Mouse (Mus musculus): ENCODE results near the gene Slc12a4. TPM values are rescaled to one million over a fixed set of nuclear protein-coding genes. Genes with fewer than 3 reads are reported as not detected.
A peak's percentile ranks its signal among the peaks of the same experiment; 100 is the strongest.

The Slc12a4 gene
- total RNA-seq, 1 experiment from 2014 or later = 8.1 TPM

GRCm38 (mm10) chr8:105979325-105979724 is 13.4 kb upstream of the Slc12a4 start, which contains the start of gene Dpep3:
Dpep3 (minus strand) TSS chr8:105979429.
- no peak for ATAC-seq (replicated peaks; ENCODE audit: insufficient number of reproducible peaks, low FRiP score, low TSS enrichment, poor library complexity, severe bottlenecking)

GRCm38 (mm10) chr8:105975363-105975762 is 9.5 kb upstream of the Slc12a4 start:
- no peak for ATAC-seq (replicated peaks; ENCODE audit: insufficient number of reproducible peaks, low FRiP score, low TSS enrichment, poor library complexity, severe bottlenecking)

- no peak for ATAC-seq (replicated peaks; ENCODE audit: insufficient number of reproducible peaks, low FRiP score, low TSS enrichment, poor library complexity, severe bottlenecking)
These were observed 5.3 kb upstream of the Slc12a4 start for GRCm38 (mm10) chr8:105971019-105971720.

GRCm38 (mm10) chr8:105969367-105969766 is 3.5 kb upstream of the Slc12a4 start:
- no peak for ATAC-seq (replicated peaks; ENCODE audit: insufficient number of reproducible peaks, low FRiP score, low TSS enrichment, poor library complexity, severe bottlenecking)

GRCm38 (mm10) chr8:105966692-105967311 is 905 bp upstream of the Slc12a4 start:
- no peak for ATAC-seq (replicated peaks; ENCODE audit: insufficient number of reproducible peaks, low FRiP score, low TSS enrichment, poor library complexity, severe bottlenecking)

GRCm38 (mm10) chr8:105965266-105965904 is 512 bp downstream of the Slc12a4 start:
- ATAC-seq (replicated peaks; ENCODE audit: insufficient number of reproducible peaks, low FRiP score, low TSS enrichment, poor library complexity, severe bottlenecking) = peak; percentile 28

- ATAC-seq (replicated peaks; ENCODE audit: insufficient number of reproducible peaks, low FRiP score, low TSS enrichment, poor library complexity, severe bottlenecking) = no peak
These were observed 1.2 kb downstream of the Slc12a4 start for GRCm38 (mm10) chr8:105964506-105965265.

- ATAC-seq (replicated peaks; ENCODE audit: insufficient number of reproducible peaks, low FRiP score, low TSS enrichment, poor library complexity, severe bottlenecking) = no peak
These were observed 4.4 kb downstream of the Slc12a4 start for GRCm38 (mm10) chr8:105961536-105961935.

- no peak for ATAC-seq (replicated peaks; ENCODE audit: insufficient number of reproducible peaks, low FRiP score, low TSS enrichment, poor library complexity, severe bottlenecking)
These were observed 4.8 kb downstream of the Slc12a4 start for GRCm38 (mm10) chr8:105961101-105961500.

GRCm38 (mm10) chr8:105959350-105959749 is 6.5 kb downstream of the Slc12a4 start:
- no peak for ATAC-seq (replicated peaks; ENCODE audit: insufficient number of reproducible peaks, low FRiP score, low TSS enrichment, poor library complexity, severe bottlenecking)

GRCm38 (mm10) chr8:105957813-105958212 is 8.1 kb downstream of the Slc12a4 start:
- no peak for ATAC-seq (replicated peaks; ENCODE audit: insufficient number of reproducible peaks, low FRiP score, low TSS enrichment, poor library complexity, severe bottlenecking)

GRCm38 (mm10) chr8:105956556-105956955 is 9.3 kb downstream of the Slc12a4 start:
- ATAC-seq (replicated peaks; ENCODE audit: insufficient number of reproducible peaks, low FRiP score, low TSS enrichment, poor library complexity, severe bottlenecking) = no peak

GRCm38 (mm10) chr8:105951057-105951659 is 14.7 kb downstream of the Slc12a4 start:
- ATAC-seq (replicated peaks; ENCODE audit: insufficient number of reproducible peaks, low FRiP score, low TSS enrichment, poor library complexity, severe bottlenecking) = no peak

GRCm38 (mm10) chr8:105949350-105949749 is 16.5 kb downstream of the Slc12a4 start:
- ATAC-seq (replicated peaks; ENCODE audit: insufficient number of reproducible peaks, low FRiP score, low TSS enrichment, poor library complexity, severe bottlenecking) = no peak

GRCm38 (mm10) chr8:105943321-105943739 is 22.6 kb downstream of the Slc12a4 start, which contains the start of gene Lcat:
Lcat (minus strand) TSS chr8:105943382.
- ATAC-seq (replicated peaks; ENCODE audit: insufficient number of reproducible peaks, low FRiP score, low TSS enrichment, poor library complexity, severe bottlenecking) = no peak

GRCm38 (mm10) chr8:105942542-105942941 is 23.4 kb downstream of the Slc12a4 start:
- no peak for ATAC-seq (replicated peaks; ENCODE audit: insufficient number of reproducible peaks, low FRiP score, low TSS enrichment, poor library complexity, severe bottlenecking)

- ATAC-seq (replicated peaks; ENCODE audit: insufficient number of reproducible peaks, low FRiP score, low TSS enrichment, poor library complexity, severe bottlenecking) = no peak
These were observed 23.9 kb downstream of the Slc12a4 start for GRCm38 (mm10) chr8:105942026-105942425.

GRCm38 (mm10) chr8:105938306-105938669 is 27.6 kb downstream of the Slc12a4 start, which contains the start of gene Psmb10:
Psmb10 (minus strand) TSS chr8:105938444.
- no peak for ATAC-seq (replicated peaks; ENCODE audit: insufficient number of reproducible peaks, low FRiP score, low TSS enrichment, poor library complexity, severe bottlenecking)
